Mouse (Mus musculus): ENCODE results near the gene Il10. TPM values are rescaled to one million over a fixed set of nuclear protein-coding genes. Genes with fewer than 3 reads are reported as not detected.

Il10 gene
- not detected in 2 replicates for polyA plus RNA-seq (2012; ENCODE audit: insufficient read depth, insufficient read length, missing spikeins)

- Histone ChIP-seq H3K4me3 (ENCODE audit: insufficient read depth, low read depth, low read length) (peak within 1 kb of the TSS; percentile 7; the same call in 1 of the 2 replicates), H3K4me1 (ENCODE audit: control insufficient read depth, insufficient read depth, insufficient read length, low read length) (no peaks in the 10 kb centered on the region), H3K27ac (replicated peaks; ENCODE audit: low read depth, low read length) (no peak within 1 kb of the TSS)
Observed at GRCm38 (mm10) chr1:131019492-131020098, at the start of gene Il10. TSS of gene Il10 (plus strand) at chr1:131019845.

DNA sequence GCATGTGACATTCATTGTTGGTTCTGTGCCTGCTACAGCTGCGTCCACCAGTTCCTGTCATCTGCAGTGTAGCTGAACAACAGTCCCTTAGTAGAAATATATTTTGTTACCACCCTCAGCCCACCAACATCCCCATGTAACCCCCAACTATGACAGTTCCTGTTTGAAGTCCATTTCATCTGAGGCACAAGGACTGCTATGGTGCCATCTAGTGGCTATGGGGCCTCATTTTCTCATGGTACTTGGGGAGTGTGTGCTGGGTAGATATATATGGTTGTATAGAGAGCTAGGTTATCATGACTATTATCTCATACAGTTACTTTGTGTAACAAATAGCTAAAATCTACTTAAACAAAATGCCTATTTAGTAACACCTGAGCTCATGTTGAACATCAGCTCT is 40.2 kb upstream of the Il10 start:
- no peak overlapping the region for H3K27ac ChIP-seq (replicated peaks; ENCODE audit: low read depth, low read length)
- no peaks in the 10 kb centered on the region for H3K4me1 ChIP-seq (ENCODE audit: control insufficient read depth, insufficient read depth, insufficient read length, low read length)
- no peak overlapping the region for H3K4me3 ChIP-seq (ENCODE audit: insufficient read depth, low read depth, low read length)

- Histone ChIP-seq H3K4me3 (ENCODE audit: insufficient read depth, low read depth, low read length) (no peak overlapping the region), H3K27ac (replicated peaks; ENCODE audit: low read depth, low read length) (no peak overlapping the region), H3K4me1 (ENCODE audit: control insufficient read depth, insufficient read depth, insufficient read length, low read length) (no peaks in the 10 kb centered on the region)
Observed at GRCm38 (mm10) chr1:130984441-130984840, 35.2 kb upstream of the Il10 start.

DNA sequence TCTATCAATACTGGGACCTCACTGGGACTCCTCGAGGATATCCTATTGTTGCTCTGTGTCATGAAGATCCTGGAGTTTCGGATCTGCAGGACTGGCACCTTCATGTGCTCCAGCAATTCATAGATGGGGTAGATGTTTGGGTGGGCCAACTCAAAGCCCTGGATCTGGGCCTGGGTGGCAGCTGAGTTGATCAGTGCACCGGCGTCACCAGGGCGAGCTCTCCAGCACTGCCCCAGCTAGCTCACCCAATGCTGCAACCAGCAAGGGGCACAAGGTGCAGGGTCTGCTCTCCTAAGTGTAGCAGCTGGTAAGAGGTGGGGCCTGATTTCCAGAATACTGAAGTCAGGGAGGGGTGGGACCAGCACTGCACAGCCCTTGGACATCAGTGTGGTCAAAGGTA is 32.6 kb upstream of the Il10 start:
- Histone ChIP-seq H3K27ac (replicated peaks; ENCODE audit: low read depth, low read length) (no peak overlapping the region), H3K4me3 (ENCODE audit: insufficient read depth, low read depth, low read length) (no peak overlapping the region), H3K4me1 (ENCODE audit: control insufficient read depth, insufficient read depth, insufficient read length, low read length) (no peaks in the 10 kb centered on the region)

DNA sequence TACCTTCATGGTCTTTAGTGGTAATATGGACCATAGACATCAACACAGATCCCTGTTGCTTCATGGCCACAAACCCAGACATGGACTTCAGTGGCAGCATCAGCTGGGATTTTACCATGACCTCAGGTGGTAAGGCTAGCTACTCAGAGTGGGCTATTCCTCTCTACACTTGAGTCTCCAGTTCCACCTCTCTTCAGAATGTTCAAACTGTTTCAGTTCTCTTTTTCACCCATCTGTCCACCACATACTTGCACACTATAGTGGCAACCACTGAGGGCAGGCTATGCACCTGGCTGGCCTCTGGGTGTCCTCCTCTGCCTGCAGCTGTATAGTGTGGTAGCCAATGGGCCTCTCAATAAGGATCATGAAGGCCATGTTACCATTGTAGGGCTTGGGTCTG is 32.2 kb upstream of the Il10 start:
- H3K4me1 ChIP-seq (ENCODE audit: control insufficient read depth, insufficient read depth, insufficient read length, low read length), result no peaks in the 10 kb centered on the region
- H3K4me3 ChIP-seq (ENCODE audit: insufficient read depth, low read depth, low read length), result no peak overlapping the region
- H3K27ac ChIP-seq (replicated peaks; ENCODE audit: low read depth, low read length), result no peak overlapping the region

DNA sequence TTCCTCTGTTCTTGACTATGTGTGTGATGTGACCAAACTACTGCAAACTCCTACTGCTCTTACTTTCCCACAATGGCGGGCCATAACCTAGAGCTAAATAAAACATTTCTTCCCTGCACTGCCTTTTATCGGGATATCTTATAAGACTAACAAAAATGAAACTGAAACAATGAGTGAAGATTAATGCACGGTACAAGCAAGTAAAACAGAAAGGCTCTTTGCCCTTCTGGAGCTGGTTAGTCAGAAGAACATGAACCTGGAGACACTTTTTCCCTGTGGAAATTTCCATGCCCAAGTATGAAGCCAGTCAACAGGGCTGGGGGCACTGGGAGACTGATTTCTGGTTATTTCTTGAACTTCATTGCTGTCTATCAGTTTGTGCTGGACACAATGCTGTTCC is 30.3 kb upstream of the Il10 start:
- no peak overlapping the region for H3K27ac ChIP-seq (replicated peaks; ENCODE audit: low read depth, low read length)
- H3K4me1 ChIP-seq (ENCODE audit: control insufficient read depth, insufficient read depth, insufficient read length, low read length), result no peaks in the 10 kb centered on the region
- H3K4me3 ChIP-seq (ENCODE audit: insufficient read depth, low read depth, low read length), result no peak overlapping the region

- no peak overlapping the region for H3K27ac ChIP-seq (replicated peaks; ENCODE audit: low read depth, low read length)
- peaks cover 5% of the 10 kb centered on the region; the same call in 1 of the 2 replicates for H3K4me1 ChIP-seq (ENCODE audit: control insufficient read depth, insufficient read depth, insufficient read length, low read length)
Observed at GRCm38 (mm10) chr1:130990448-130990847, 29.2 kb upstream of the Il10 start.

GRCm38 (mm10) chr1:130993574-130994154 is 26.0 kb upstream of the Il10 start:
- no peak overlapping the region for H3K4me3 ChIP-seq (ENCODE audit: insufficient read depth, low read depth, low read length)
- H3K27ac ChIP-seq (replicated peaks; ENCODE audit: low read depth, low read length), result no peak overlapping the region
- peaks cover 7% of the 10 kb centered on the region; the same call in 1 of the 2 replicates for H3K4me1 ChIP-seq (ENCODE audit: control insufficient read depth, insufficient read depth, insufficient read length, low read length)

More at GRCm38 (mm10) chr1:130990448-130990847, 29.2 kb upstream of the Il10 start:
- no peak overlapping the region for H3K4me3 ChIP-seq (ENCODE audit: insufficient read depth, low read depth, low read length)

- Histone ChIP-seq H3K27ac (replicated peaks; ENCODE audit: low read depth, low read length) (no peak overlapping the region), H3K4me3 (ENCODE audit: insufficient read depth, low read depth, low read length) (no peak overlapping the region), H3K4me1 (ENCODE audit: control insufficient read depth, insufficient read depth, insufficient read length, low read length) (peaks cover 7% of the 10 kb centered on the region; the same call in 1 of the 2 replicates)
Observed at GRCm38 (mm10) chr1:130995515-130995914, 24.1 kb upstream of the Il10 start.

DNA sequence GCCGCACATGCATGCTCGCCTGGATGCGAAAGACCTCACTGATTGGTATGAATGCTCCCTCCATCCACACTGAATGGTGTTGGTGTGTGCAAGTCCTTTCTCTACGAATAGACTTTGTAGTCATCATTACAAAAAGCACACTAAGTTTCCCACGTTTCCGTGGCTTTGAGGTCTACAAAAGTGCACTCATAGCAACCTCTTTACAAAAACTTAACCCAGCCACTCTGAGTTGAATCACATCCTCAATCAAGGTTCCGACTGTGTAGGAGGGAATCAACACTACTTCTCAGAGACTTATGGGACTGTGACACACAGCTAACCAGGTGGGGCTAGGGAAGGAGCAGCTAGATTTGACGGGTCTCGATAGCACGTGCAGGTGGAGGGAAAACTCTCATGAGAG is 23.3 kb upstream of the Il10 start:
- no peak overlapping the region for H3K27ac ChIP-seq (replicated peaks; ENCODE audit: low read depth, low read length)
- H3K4me1 ChIP-seq (ENCODE audit: control insufficient read depth, insufficient read depth, insufficient read length, low read length), result peaks cover 7% of the 10 kb centered on the region; the same call in 1 of the 2 replicates
- no peak overlapping the region for H3K4me3 ChIP-seq (ENCODE audit: insufficient read depth, low read depth, low read length)

- Histone ChIP-seq H3K4me3 (ENCODE audit: insufficient read depth, low read depth, low read length) (no peak overlapping the region), H3K4me1 (ENCODE audit: control insufficient read depth, insufficient read depth, insufficient read length, low read length) (peaks cover 7% of the 10 kb centered on the region; the same call in 1 of the 2 replicates), H3K27ac (replicated peaks; ENCODE audit: low read depth, low read length) (no peak overlapping the region)
Observed at GRCm38 (mm10) chr1:130997441-130997840, 22.2 kb upstream of the Il10 start.

DNA sequence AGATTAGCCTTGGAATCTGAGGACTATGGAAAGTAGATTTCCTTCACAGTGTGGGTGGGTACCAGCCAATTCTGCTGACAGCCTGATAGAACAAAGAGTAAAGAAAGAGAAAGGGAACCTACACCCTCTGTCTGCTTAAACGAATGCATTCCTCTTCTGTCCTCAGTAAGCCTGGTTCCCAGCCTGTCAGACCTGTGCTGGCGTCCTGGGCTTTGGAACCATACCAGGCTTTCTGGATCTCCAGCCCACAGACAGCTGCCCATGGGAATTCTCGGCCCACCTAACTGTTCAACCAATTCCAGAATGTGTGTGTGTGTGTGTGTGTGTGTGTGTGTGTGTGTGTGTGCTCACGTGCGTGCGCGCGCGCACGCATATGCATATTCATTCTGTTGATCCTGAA is 21.3 kb upstream of the Il10 start:
- no peak overlapping the region for H3K4me3 ChIP-seq (ENCODE audit: insufficient read depth, low read depth, low read length)
- H3K27ac ChIP-seq (replicated peaks; ENCODE audit: low read depth, low read length), result no peak overlapping the region
- H3K4me1 ChIP-seq (ENCODE audit: control insufficient read depth, insufficient read depth, insufficient read length, low read length), result peaks cover 7% of the 10 kb centered on the region; the same call in 1 of the 2 replicates

GRCm38 (mm10) chr1:130999708-131000107 is 19.9 kb upstream of the Il10 start:
- Histone ChIP-seq H3K4me1 (ENCODE audit: control insufficient read depth, insufficient read depth, insufficient read length, low read length) (peaks cover 6% of the 10 kb centered on the region; the same call in 1 of the 2 replicates), H3K27ac (replicated peaks; ENCODE audit: low read depth, low read length) (no peak overlapping the region), H3K4me3 (ENCODE audit: insufficient read depth, low read depth, low read length) (no peak overlapping the region)

- Histone ChIP-seq H3K27ac (replicated peaks; ENCODE audit: low read depth, low read length) (no peak overlapping the region), H3K4me1 (ENCODE audit: control insufficient read depth, insufficient read depth, insufficient read length, low read length) (peaks cover 2% of the 10 kb centered on the region; the same call in 1 of the 2 replicates), H3K4me3 (ENCODE audit: insufficient read depth, low read depth, low read length) (no peak overlapping the region)
Observed at GRCm38 (mm10) chr1:131000296-131000695, 19.3 kb upstream of the Il10 start.

DNA sequence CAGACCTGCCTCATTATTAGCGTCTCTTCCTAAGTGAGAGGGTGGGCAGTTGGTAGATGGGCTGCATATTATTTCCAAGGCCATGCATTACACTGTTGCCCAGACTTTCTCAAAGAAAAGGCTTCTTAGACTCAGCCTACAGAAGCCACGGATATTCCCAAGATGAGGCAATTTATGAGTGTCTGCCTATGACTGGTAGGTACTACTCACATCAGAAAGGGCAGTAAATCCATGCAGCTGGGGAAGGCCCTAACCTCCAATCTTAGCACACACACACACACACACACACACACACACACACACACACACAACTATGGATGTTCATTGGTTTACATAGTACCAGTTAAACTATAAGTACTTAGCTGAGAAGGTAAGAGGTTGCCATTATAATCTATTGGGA is 17.1 kb upstream of the Il10 start:
- H3K4me3 ChIP-seq (ENCODE audit: insufficient read depth, low read depth, low read length), result no peak overlapping the region
- H3K4me1 ChIP-seq (ENCODE audit: control insufficient read depth, insufficient read depth, insufficient read length, low read length), result no peaks in the 10 kb centered on the region
- no peak overlapping the region for H3K27ac ChIP-seq (replicated peaks; ENCODE audit: low read depth, low read length)
